Mouse (Mus musculus): ENCODE data around the gene Cdkal1. TPM values are rescaled to one million over a fixed set of nuclear protein-coding genes. Genes with fewer than 3 reads are reported as not detected.

Cdkal1 gene
- total and polyA plus RNA-seq, 3 experiments = 3.9 to 30.3 (median 29.9) TPM

DNA sequence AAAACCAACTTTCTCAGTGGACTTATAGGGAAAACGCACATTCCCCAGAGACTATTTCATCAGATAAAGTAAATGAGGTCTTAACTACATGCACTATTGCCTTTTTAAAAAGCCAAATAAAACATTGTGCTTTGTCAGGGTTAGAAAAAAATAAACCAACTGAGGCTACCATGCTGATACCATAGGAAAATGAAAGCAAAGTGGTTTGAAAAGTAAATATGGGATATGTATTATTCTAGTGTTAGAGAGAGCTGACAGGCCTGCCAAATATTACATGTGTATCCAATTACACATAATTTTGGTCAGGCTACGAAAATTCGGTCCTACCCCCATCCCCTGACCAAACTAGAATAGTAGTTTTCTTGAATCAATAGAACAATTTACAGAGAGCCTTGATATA, 184.8 kb downstream of the Cdkal1 start:
- Histone ChIP-seq H3K9ac (ENCODE audit: low read depth, low read length) (no peak overlapping the region), H3K4me1 (ENCODE audit: control insufficient read depth, insufficient read depth, low read length) (no peaks in the 10 kb centered on the region), H3K27ac (no peak overlapping the region), H3K27me3 (ENCODE audit: control insufficient read depth, insufficient read depth, low read length) (no peaks in the 10 kb centered on the region), H3K79me2 (replicated peaks; ENCODE audit: control insufficient read depth, insufficient read depth, low read length) (no peaks in the 10 kb centered on the region), H3K4me3 (no peak overlapping the region), H3K36me3 (ENCODE audit: control insufficient read depth, insufficient read depth, low read length) (no peaks in the 10 kb centered on the region)
- no peak for TF ChIP-seq POLR2A (IDR thresholded peaks at IDR 0.05; ENCODE audit: insufficient read depth, low read depth, low read length)
- TF ChIP-seq EP300 (IDR thresholded peaks at IDR 0.05; ENCODE audit: insufficient read depth, low read depth, low read length) = no peak
- TF ChIP-seq CTCF (IDR thresholded peaks at IDR 0.05) = no peak
- 74% methylated on average over 3 of the region's 3 CpGs for WGBS
- intact Hi-C loops (cut with DNase I) = no loop called here
- no peak for DNase-seq

GRCm38 (mm10) chr13:29663908-29664307, 191.6 kb downstream of the Cdkal1 start:
- Histone ChIP-seq H3K79me2 (replicated peaks; ENCODE audit: control insufficient read depth, insufficient read depth, low read length) (no peaks in the 10 kb centered on the region), H3K4me3 (no peak overlapping the region), H3K27ac (no peak overlapping the region), H3K4me1 (ENCODE audit: control insufficient read depth, insufficient read depth, low read length) (peaks cover 1% of the 10 kb centered on the region; the same call in 1 of the 2 replicates), H3K9ac (ENCODE audit: low read depth, low read length) (no peak overlapping the region), H3K36me3 (ENCODE audit: control insufficient read depth, insufficient read depth, low read length) (no peaks in the 10 kb centered on the region), H3K27me3 (ENCODE audit: control insufficient read depth, insufficient read depth, low read length) (no peaks in the 10 kb centered on the region)
- TF ChIP-seq EP300 (IDR thresholded peaks at IDR 0.05; ENCODE audit: insufficient read depth, low read depth, low read length) = no peak
- TF ChIP-seq CTCF (IDR thresholded peaks at IDR 0.05) = no peak
- no peak for TF ChIP-seq POLR2A (IDR thresholded peaks at IDR 0.05; ENCODE audit: insufficient read depth, low read depth, low read length)
- no peak for DNase-seq
- 69% methylated on average over 3 of the region's 3 CpGs for WGBS
- intact Hi-C loops (cut with DNase I) = no loop called here

DNA sequence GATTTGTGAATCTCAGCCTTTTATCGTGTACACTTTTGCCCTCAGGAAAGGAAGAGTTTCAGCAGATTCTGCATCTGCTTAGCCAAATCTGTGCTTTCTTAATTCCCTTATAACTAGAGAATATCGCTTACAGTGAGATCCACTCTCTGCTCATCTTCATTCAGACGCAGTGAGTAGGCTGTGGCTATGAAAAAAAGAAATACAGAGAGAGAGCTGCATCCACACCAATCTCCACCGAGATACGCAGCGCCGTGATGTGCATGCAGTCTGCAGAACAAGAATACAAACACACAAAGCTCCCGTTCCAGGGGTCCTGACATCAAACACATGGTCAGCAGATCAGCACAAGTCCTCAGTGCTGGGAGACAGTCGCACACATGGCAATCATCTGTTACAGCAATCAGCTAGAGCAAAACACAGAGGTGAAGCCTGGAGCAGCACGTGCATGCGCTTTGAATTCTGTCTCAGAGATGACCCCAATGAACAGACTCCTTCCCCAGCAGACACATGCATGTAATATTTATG, 199.6 kb downstream of the Cdkal1 start:
- WGBS = 90% methylated on average over 11 of the region's 11 CpGs
- intact Hi-C loops (cut with DNase I) = no loop called here
- no peaks in the 10 kb centered on the region for H3K79me2 ChIP-seq (replicated peaks; ENCODE audit: control insufficient read depth, insufficient read depth, low read length)
- no peaks in the 10 kb centered on the region for H3K36me3 ChIP-seq (ENCODE audit: control insufficient read depth, insufficient read depth, low read length)
- TF ChIP-seq POLR2A (IDR thresholded peaks at IDR 0.05; ENCODE audit: insufficient read depth, low read depth, low read length) (no peak), CTCF (IDR thresholded peaks at IDR 0.05) (no peak), EP300 (IDR thresholded peaks at IDR 0.05; ENCODE audit: insufficient read depth, low read depth, low read length) (no peak)
- H3K4me3 ChIP-seq = no peak overlapping the region
- no peak overlapping the region for H3K9ac ChIP-seq (ENCODE audit: low read depth, low read length)
- no peak for DNase-seq
- H3K27me3 ChIP-seq (ENCODE audit: control insufficient read depth, insufficient read depth, low read length) = no peaks in the 10 kb centered on the region
- H3K4me1 ChIP-seq (ENCODE audit: control insufficient read depth, insufficient read depth, low read length) = no peaks in the 10 kb centered on the region
- H3K27ac ChIP-seq = no peak overlapping the region

DNA sequence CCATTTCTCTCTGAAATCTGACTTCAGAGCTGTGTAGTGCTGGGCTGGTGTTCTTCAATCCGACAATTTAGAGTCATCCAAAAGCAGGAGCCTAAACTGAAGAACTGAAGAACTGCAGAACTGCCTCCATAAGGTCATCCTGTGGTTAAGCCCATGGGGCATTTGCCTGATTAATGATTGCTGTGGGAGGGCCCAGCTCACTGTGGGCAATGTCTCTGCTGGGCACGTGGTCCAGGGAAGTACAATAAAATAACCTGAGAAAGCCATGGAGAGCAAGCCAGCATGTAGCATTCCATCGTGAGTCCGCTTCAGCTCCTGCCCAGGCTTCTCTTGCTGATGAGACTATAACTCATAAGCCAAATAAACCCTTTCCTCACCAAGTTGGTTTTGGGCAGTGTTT, 202.1 kb downstream of the Cdkal1 start:
- Histone ChIP-seq H3K4me1 (ENCODE audit: control insufficient read depth, insufficient read depth, low read length) (peaks cover 5% of the 10 kb centered on the region), H3K4me3 (no peak overlapping the region), H3K9ac (ENCODE audit: low read depth, low read length) (no peak overlapping the region), H3K36me3 (ENCODE audit: control insufficient read depth, insufficient read depth, low read length) (peaks cover 14% of the 10 kb centered on the region), H3K79me2 (replicated peaks; ENCODE audit: control insufficient read depth, insufficient read depth, low read length) (no peaks in the 10 kb centered on the region), H3K27ac (no peak overlapping the region), H3K27me3 (ENCODE audit: control insufficient read depth, insufficient read depth, low read length) (no peaks in the 10 kb centered on the region)
- intact Hi-C loops (cut with DNase I) = no loop called here
- TF ChIP-seq EP300 (IDR thresholded peaks at IDR 0.05; ENCODE audit: insufficient read depth, low read depth, low read length) (no peak), CTCF (IDR thresholded peaks at IDR 0.05) (no peak), POLR2A (IDR thresholded peaks at IDR 0.05; ENCODE audit: insufficient read depth, low read depth, low read length) (no peak)
- no peak for DNase-seq
- 86% methylated on average over 4 of the region's 4 CpGs for WGBS

DNA sequence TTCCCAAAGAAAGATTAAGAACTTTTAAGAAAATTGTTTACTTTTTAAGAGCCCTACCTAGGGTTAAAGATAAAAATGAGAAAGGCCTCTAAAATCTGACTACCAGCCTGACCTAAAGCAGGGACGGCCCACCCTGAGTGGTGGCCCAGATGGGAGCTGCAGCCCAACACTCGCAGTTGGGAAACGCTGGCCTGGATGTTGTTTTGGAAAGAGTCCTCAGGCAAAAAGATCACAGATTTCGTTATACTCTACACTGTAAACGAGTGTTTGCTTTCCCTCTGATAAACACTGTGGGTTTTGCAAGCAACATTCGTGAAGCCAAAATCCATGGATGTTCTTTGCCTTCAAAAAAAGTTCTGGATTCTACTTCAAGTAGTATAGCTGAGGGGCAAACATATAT, 202.7 kb downstream of the Cdkal1 start:
- TF ChIP-seq CTCF (IDR thresholded peaks at IDR 0.05) (no peak), POLR2A (IDR thresholded peaks at IDR 0.05; ENCODE audit: insufficient read depth, low read depth, low read length) (no peak), EP300 (IDR thresholded peaks at IDR 0.05; ENCODE audit: insufficient read depth, low read depth, low read length) (no peak)
- intact Hi-C loops (cut with DNase I) = no loop called here
- Histone ChIP-seq H3K4me3 (no peak overlapping the region), H3K27me3 (ENCODE audit: control insufficient read depth, insufficient read depth, low read length) (no peaks in the 10 kb centered on the region), H3K27ac (no peak overlapping the region; the same call in 1 of the 2 replicates), H3K9ac (ENCODE audit: low read depth, low read length) (no peak overlapping the region), H3K79me2 (replicated peaks; ENCODE audit: control insufficient read depth, insufficient read depth, low read length) (no peaks in the 10 kb centered on the region), H3K4me1 (ENCODE audit: control insufficient read depth, insufficient read depth, low read length) (peaks cover 5% of the 10 kb centered on the region), H3K36me3 (ENCODE audit: control insufficient read depth, insufficient read depth, low read length) (peaks cover 14% of the 10 kb centered on the region)
- WGBS = 73% methylated on average over 6 of the region's 6 CpGs
- DNase-seq = peak in 1 of 2 experiments; percentile 36

- WGBS = 88% methylated on average over 6 of the region's 6 CpGs
- DNase-seq = no peak
- peaks cover 14% of the 10 kb centered on the region for H3K36me3 ChIP-seq (ENCODE audit: control insufficient read depth, insufficient read depth, low read length)
Measured at GRCm38 (mm10) chr13:29650576-29651236, 204.8 kb downstream of the Cdkal1 start.

More at GRCm38 (mm10) chr13:29650576-29651236, 204.8 kb downstream of the Cdkal1 start:
- TF ChIP-seq POLR2A (IDR thresholded peaks at IDR 0.05; ENCODE audit: insufficient read depth, low read depth, low read length) (no peak), EP300 (IDR thresholded peaks at IDR 0.05; ENCODE audit: insufficient read depth, low read depth, low read length) (no peak), CTCF (IDR thresholded peaks at IDR 0.05) (no peak)
- Histone ChIP-seq H3K4me3 (no peak overlapping the region), H3K79me2 (replicated peaks; ENCODE audit: control insufficient read depth, insufficient read depth, low read length) (no peaks in the 10 kb centered on the region), H3K27ac (peak overlapping the region; percentile 8; the same call in 1 of the 2 replicates), H3K27me3 (ENCODE audit: control insufficient read depth, insufficient read depth, low read length) (no peaks in the 10 kb centered on the region), H3K4me1 (ENCODE audit: control insufficient read depth, insufficient read depth, low read length) (peaks cover 5% of the 10 kb centered on the region), H3K9ac (ENCODE audit: low read depth, low read length) (no peak overlapping the region)
- intact Hi-C loops (cut with DNase I) = no loop called here
